Mouse (Mus musculus) heart, postnatal 0 days (tissue): Measurements from ENCODE around the gene Tmem214.

Experiments
- CTCF ChIP-seq: IDR thresholded peaks from 2 replicates; pipeline ENCODE4 v1.5.1; 2016; ENCODE audit warnings: antibody characterized with exemption, control low read depth, low read depth
- EP300 ChIP-seq: IDR thresholded peaks from 2 replicates; pipeline ENCODE4 v1.6.1; 2016; ENCODE audit warnings: antibody characterized with exemption, low read depth

GRCm38 (mm10) chr5:30888337-30889087 lies 20.7 kb downstream of the Tmem214 start, which contains the start of gene Agbl5:
- TF ChIP-seq CTCF, result no peak
- TF ChIP-seq EP300, result no peak
